Mouse (Mus musculus) C2C12 (cell line): ENCODE measurements around the gene Kdm4a.

ENCODE experiments used
- CTCF ChIP-seq: IDR thresholded peaks from one replicate; pipeline ENCODE4 v1.5.1; 2011; ENCODE audit not compliant: control insufficient read depth, insufficient read depth, insufficient read length
- MYOG ChIP-seq: IDR thresholded peaks from one replicate; pipeline ENCODE4 v1.6.1; 2011; ENCODE audit not compliant: control insufficient read depth, insufficient read length; ENCODE audit errors: extremely low read depth

DNA sequence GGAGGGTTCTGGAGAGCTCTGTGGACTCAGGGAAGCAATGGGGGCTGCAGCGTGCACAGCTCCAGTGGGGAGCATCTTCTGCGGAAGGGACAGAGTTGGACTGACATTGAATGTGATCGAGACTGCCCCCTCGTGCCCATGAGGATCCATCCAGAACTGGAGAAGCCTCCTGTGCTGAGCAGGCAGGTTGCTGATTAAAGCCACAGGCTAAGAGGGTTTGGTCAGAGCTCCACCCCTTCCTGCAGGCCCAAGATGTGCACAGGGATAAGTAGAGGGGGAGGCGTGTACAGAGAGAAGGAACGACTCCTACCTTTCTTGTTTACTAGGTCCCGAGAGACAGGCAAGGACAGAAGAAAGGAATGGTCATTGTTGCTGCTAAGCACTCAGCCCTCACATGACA is 41.4 kb upstream of the Kdm4a start:
- no peak for TF ChIP-seq CTCF
- TF ChIP-seq MYOG: no peak
